Mouse (Mus musculus): ENCODE data around the gene Sstr5. TPM values are rescaled to one million over a fixed set of nuclear protein-coding genes. Genes with fewer than 3 reads are reported as not detected.

Sstr5 gene
- total RNA-seq (2023): not detected

GRCm38 (mm10) chr17:25497013-25497412, at the start of gene Sstr5:
TSS of gene Sstr5 (minus strand) at chr17:25497288.

GRCm38 (mm10) chr17:25454272-25454671, 42.8 kb downstream of the Sstr5 start, which contains the start of gene Tekt4:
TSS of gene Tekt4 (plus strand) at chr17:25454615.

Other genes with a start within 250 kb of the Sstr5 start
- gene Baiap3, start 240.9 kb downstream of the Sstr5 start, total RNA-seq (2023): 1 to 10 TPM in 1 of 2 experiments, under 1 TPM in 1; 0.39 to 2.0 TPM
- 100 to 1,000 TPM; 445 to 482 TPM for gene Ube2i, start 222.7 kb downstream of the Sstr5 start, total RNA-seq (2023)
- not detected for gene Prss34, start 198.9 kb downstream of the Sstr5 start, total RNA-seq (2023)
- not detected for gene Prss28, start 188.6 kb downstream of the Sstr5 start, total RNA-seq (2023)
- not detected for gene Prss29, start 178.6 kb downstream of the Sstr5 start, total RNA-seq (2023)
- gene Tpsab1, start 151.7 kb downstream of the Sstr5 start, total RNA-seq (2023): not detected
- gene Tpsb2, start 131.0 kb downstream of the Sstr5 start, total RNA-seq (2023): not detected
- gene Tpsg1, start 128.0 kb downstream of the Sstr5 start, total RNA-seq (2023): not detected
- gene Cacna1h, start 63.5 kb downstream of the Sstr5 start, total RNA-seq (2023): 1 to 10 TPM; 5.6 to 5.7 TPM
- gene Tekt4, start 42.7 kb downstream of the Sstr5 start, total RNA-seq (2023): not detected
- not detected for gene Sox8, start 73.4 kb upstream of the Sstr5 start, total RNA-seq (2023)
- gene Lmf1, start 81.8 kb upstream of the Sstr5 start, total RNA-seq (2023): 10 to 100 TPM; 34.5 to 42.6 TPM
- not detected for gene Gng13, start 219.9 kb upstream of the Sstr5 start, total RNA-seq (2023)
- 1 to 10 TPM; 6.7 to 8.5 TPM for gene Chtf18, start 230.1 kb upstream of the Sstr5 start, total RNA-seq (2023)
- 1 to 10 TPM; 7.5 to 7.7 TPM for gene Rpusd1, start 230.4 kb upstream of the Sstr5 start, total RNA-seq (2023)
- not detected for gene Mslnl, start 238.8 kb upstream of the Sstr5 start, total RNA-seq (2023)